Mouse (Mus musculus) brain, embryonic 14.5 days (tissue): ENCODE data around the gene Osbpl9.

ENCODE experiments used
- CTCF ChIP-seq: fragments of 200-500 bp; IDR thresholded peaks from 2 replicates; pipeline ENCODE4 v1.5.1; 2012; ENCODE audit warnings: inconsistent platforms, mild to moderate bottlenecking, moderate library complexity, borderline replicate concordance; ENCODE audit not compliant: insufficient read depth, insufficient read length; ENCODE audit errors: extremely low read depth
- POLR2A ChIP-seq: fragments of 200-500 bp; IDR thresholded peaks from 2 replicates; pipeline ENCODE4 v1.6.1; 2012; ENCODE audit warnings: mild to moderate bottlenecking, inconsistent platforms, borderline replicate concordance; ENCODE audit not compliant: poor library complexity, insufficient read depth, insufficient read length, severe bottlenecking; ENCODE audit errors: extremely low read depth

DNA sequence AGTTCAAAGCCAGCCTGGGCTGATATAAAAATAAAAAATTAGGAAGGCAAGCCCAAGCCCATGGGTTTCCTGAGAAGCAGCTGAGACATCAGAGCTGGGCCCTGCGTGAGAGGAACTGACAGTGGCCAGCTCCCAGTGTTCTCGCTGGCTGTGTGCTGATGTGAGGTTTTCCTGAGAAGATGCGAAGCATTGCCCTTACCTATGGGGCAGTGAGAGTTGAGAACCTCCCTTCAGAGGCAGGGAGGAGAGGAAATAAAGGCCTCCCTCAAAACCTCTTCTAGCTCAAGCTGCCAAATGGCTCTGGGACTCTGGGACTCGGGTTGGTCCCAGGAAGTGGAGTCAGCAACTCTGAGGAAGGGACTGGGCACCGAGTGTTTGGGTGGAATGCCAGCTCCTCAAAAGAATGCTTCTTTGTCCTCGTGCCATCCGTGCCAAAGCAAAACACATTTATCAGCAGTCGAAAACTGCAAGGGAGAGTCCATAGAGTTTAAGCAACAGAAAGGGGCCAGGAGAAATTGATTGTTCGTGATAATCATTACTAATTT lies 32.8 kb upstream of the Osbpl9 start:
- TF ChIP-seq POLR2A (no peak), CTCF (no peak)
